Mouse (Mus musculus): ENCODE results near the gene Dglucy. TPM values are rescaled to one million over a fixed set of nuclear protein-coding genes. Genes with fewer than 3 reads are reported as not detected.

Dglucy gene
- polyA plus RNA-seq, 1 experiment from 2014 or later = 1.2 TPM

GRCm38 (mm10) chr12:100844546-100844945, 65.7 kb downstream of the Dglucy start:
- no peak for ATAC-seq (ENCODE audit: insufficient read depth)
- Histone ChIP-seq H3K9ac (no peak overlapping the region), H3K4me1 (replicated peaks) (no peaks in the 10 kb centered on the region), H3K4me3 (replicated peaks) (no peak overlapping the region), H3K27ac (replicated peaks) (no peak overlapping the region), H3K4me2 (no peak overlapping the region), H3K36me3 (replicated peaks) (no peaks in the 10 kb centered on the region), H3K9me3 (replicated peaks) (no peaks in the 10 kb centered on the region), H3K27me3 (0 out of 2 replicates have a peak, but pooled peaks cover 4% of the 10 kb centered on the region)
- 65% methylated on average over 7 of the region's 7 CpGs for WGBS (ENCODE audit: insufficient replicate concordance)

DNA sequence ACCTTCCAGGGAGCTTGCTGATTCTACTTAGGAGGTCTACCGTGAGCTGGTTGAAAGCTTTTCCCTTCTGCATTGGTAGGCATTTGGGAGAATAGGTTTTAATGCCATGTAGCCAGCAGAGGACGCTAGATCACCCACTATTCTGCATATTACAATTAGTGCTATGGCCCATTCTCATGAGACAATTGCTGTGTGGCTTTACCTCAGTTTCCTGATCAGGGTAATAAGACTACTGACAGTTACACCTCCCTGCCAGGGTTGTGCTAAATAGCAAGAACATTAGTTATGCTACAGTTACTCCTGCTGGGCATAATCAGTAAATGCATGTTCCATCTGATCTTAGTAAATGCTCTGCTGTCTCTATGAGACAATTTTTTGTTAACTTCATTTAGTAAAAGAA, 67.0 kb downstream of the Dglucy start:
- no peak overlapping the region for H3K4me3 ChIP-seq (replicated peaks)
- no peaks in the 10 kb centered on the region for H3K9me3 ChIP-seq (replicated peaks)
- no peaks in the 10 kb centered on the region for H3K36me3 ChIP-seq (replicated peaks)
- no peak overlapping the region for H3K4me2 ChIP-seq
- H3K27ac ChIP-seq (replicated peaks) = no peak overlapping the region
- WGBS (ENCODE audit: insufficient replicate concordance) = 30% methylated on average over 2 of the region's 2 CpGs
- no peak overlapping the region for H3K9ac ChIP-seq
- 0 out of 2 replicates have a peak, but pooled peaks cover 4% of the 10 kb centered on the region for H3K27me3 ChIP-seq
- ATAC-seq (ENCODE audit: insufficient read depth) = no peak
- H3K4me1 ChIP-seq (replicated peaks) = no peaks in the 10 kb centered on the region

DNA sequence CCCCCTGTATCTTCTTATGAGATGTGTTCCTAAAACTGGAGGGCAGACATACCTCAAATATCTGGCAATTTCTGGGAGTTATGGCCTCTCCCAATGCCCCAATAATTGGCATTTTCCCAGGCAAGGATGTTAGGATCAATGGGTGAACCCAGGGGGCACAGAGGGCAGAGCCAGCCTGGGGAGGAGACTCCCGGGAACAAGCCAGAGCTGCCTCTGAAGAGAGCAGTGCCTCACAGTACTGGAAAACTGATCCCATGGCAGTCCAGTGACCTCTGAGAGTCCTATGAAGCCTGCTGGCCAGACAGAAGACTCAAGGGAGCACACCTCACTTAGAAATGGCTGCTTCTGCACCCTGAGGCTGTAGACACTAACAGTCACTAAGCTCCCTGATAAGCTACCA, 67.7 kb downstream of the Dglucy start:
- Histone ChIP-seq H3K36me3 (replicated peaks) (no peaks in the 10 kb centered on the region), H3K4me2 (no peak overlapping the region), H3K27ac (replicated peaks) (no peak overlapping the region), H3K27me3 (0 out of 2 replicates have a peak, but pooled peaks cover 4% of the 10 kb centered on the region), H3K9me3 (replicated peaks) (no peaks in the 10 kb centered on the region), H3K9ac (no peak overlapping the region), H3K4me1 (replicated peaks) (no peaks in the 10 kb centered on the region), H3K4me3 (replicated peaks) (no peak overlapping the region)
- WGBS (ENCODE audit: insufficient replicate concordance) = 45% methylated on average over 1 of the region's 1 CpGs
- no peak for ATAC-seq (ENCODE audit: insufficient read depth)

GRCm38 (mm10) chr12:100847437-100848080, 68.7 kb downstream of the Dglucy start:
- no peak overlapping the region for H3K27ac ChIP-seq (replicated peaks)
- H3K36me3 ChIP-seq (replicated peaks) = no peaks in the 10 kb centered on the region
- no peak overlapping the region for H3K4me3 ChIP-seq (replicated peaks)
- no peak overlapping the region for H3K9ac ChIP-seq
- H3K27me3 ChIP-seq = 0 out of 2 replicates have a peak, but pooled peaks cover 4% of the 10 kb centered on the region
- no peaks in the 10 kb centered on the region for H3K9me3 ChIP-seq (replicated peaks)
- no peak for ATAC-seq (ENCODE audit: insufficient read depth)
- WGBS (ENCODE audit: insufficient replicate concordance) = 69% methylated on average over 11 of the region's 11 CpGs
- H3K4me1 ChIP-seq (replicated peaks) = no peaks in the 10 kb centered on the region
- no peak overlapping the region for H3K4me2 ChIP-seq

DNA sequence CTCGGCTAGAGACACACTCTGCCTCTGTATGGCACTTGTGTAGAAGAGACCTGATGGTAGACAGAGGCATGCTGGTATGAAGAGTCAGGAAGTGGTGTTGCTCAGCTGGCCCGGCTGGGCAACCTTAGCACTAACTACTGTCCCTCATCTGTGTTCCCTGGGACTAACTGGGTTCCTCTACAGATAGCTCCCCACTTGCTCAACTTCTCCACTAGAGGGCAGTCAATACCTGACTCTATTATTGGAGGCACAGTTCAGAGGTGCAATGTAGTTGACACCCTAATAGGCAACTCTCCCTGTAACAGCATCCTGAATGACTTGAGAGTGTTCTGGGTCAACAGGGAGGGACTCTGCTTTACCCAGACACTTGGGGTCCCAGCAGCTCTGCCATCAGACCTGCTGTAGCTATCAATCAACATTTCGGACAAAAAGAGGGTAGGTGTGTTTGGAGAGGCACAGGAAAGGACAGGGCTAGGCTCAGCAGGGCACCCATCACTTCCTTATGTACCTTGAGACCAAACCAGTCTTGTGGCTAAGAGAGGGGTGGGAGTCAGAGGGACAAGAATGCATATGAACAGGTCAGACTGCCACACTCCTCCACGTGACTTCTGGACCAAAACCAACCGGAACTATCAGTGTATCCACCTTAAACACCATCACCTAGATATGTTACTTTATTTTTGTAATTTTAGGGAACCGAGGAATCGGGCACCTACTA, 70.7 kb downstream of the Dglucy start:
- Histone ChIP-seq H3K27ac (replicated peaks) (no peak overlapping the region), H3K36me3 (replicated peaks) (no peaks in the 10 kb centered on the region), H3K27me3 (0 out of 2 replicates have a peak, but pooled peaks cover 4% of the 10 kb centered on the region), H3K4me3 (replicated peaks) (no peak overlapping the region), H3K9ac (no peak overlapping the region), H3K9me3 (replicated peaks) (no peaks in the 10 kb centered on the region), H3K4me1 (replicated peaks) (no peaks in the 10 kb centered on the region), H3K4me2 (no peak overlapping the region)
- 60% methylated on average over 7 of the region's 7 CpGs for WGBS (ENCODE audit: insufficient replicate concordance)
- ATAC-seq (ENCODE audit: insufficient read depth) = peak; percentile 57

DNA sequence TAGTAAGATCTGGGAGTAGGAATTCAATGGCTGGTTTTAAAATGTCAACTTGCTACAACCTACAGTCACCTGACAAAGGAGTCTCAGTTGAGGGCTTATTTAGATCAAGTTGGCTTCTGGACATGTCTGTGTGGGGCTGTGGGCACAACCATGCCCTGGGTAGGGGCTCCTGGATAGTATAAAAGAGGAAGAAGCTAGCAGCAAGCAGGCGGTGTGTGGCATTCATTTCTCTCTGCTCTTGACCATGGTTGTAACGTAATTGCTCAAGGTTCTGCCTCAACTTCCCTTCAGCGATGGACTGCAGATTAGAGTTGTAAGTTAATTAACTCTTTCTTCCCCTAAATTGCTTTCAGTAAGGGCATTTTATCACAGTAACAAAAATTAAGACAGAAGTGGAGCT, 73.5 kb downstream of the Dglucy start:
- H3K4me3 ChIP-seq (replicated peaks) = no peak overlapping the region
- H3K27ac ChIP-seq (replicated peaks) = no peak overlapping the region
- H3K36me3 ChIP-seq (replicated peaks) = no peaks in the 10 kb centered on the region
- H3K9me3 ChIP-seq (replicated peaks) = no peaks in the 10 kb centered on the region
- H3K9ac ChIP-seq = no peak overlapping the region
- H3K4me2 ChIP-seq = no peak overlapping the region
- no peak for ATAC-seq (ENCODE audit: insufficient read depth)
- H3K4me1 ChIP-seq (replicated peaks) = no peaks in the 10 kb centered on the region
- H3K27me3 ChIP-seq = 0 out of 2 replicates have a peak, but pooled peaks cover 3% of the 10 kb centered on the region
- 24% methylated on average over 3 of the region's 3 CpGs for WGBS (ENCODE audit: insufficient replicate concordance)

DNA sequence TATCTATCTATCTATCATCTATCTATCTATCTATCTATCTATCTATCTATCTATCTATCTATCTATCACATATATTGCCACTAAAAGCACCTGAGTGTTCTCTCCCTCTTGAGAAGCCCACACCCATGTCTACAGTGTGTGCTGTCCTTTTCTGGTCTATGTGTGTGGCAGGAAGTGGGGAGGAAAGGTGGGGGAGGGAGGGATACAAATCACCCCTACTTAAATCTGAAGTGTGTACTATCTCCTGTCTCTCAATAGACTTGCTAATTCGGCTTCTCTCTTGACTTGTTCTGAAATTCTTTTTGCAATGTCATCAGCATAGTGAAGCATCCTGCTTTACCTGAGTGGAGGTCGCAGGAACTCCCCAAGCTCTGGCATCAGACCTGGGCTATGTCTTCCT, 77.5 kb downstream of the Dglucy start:
- Histone ChIP-seq H3K36me3 (replicated peaks) (no peaks in the 10 kb centered on the region), H3K4me2 (no peak overlapping the region), H3K4me3 (replicated peaks) (no peak overlapping the region), H3K27me3 (no peaks in the 10 kb centered on the region), H3K27ac (replicated peaks) (no peak overlapping the region), H3K9ac (no peak overlapping the region), H3K4me1 (replicated peaks) (no peaks in the 10 kb centered on the region), H3K9me3 (replicated peaks) (no peaks in the 10 kb centered on the region)
- 55% methylated on average over 2 of the region's 2 CpGs for WGBS (ENCODE audit: insufficient replicate concordance)
- no peak for ATAC-seq (ENCODE audit: insufficient read depth)

- Histone ChIP-seq H3K36me3 (replicated peaks) (no peaks in the 10 kb centered on the region), H3K9ac (no peak overlapping the region), H3K4me2 (no peak overlapping the region), H3K4me3 (replicated peaks) (no peak overlapping the region), H3K9me3 (replicated peaks) (no peaks in the 10 kb centered on the region), H3K4me1 (replicated peaks) (no peaks in the 10 kb centered on the region), H3K27ac (replicated peaks) (no peak overlapping the region), H3K27me3 (no peaks in the 10 kb centered on the region)
- ATAC-seq (ENCODE audit: insufficient read depth) = no peak
- 39% methylated on average over 7 of the region's 7 CpGs for WGBS (ENCODE audit: insufficient replicate concordance)
These were observed 78.9 kb downstream of the Dglucy start for GRCm38 (mm10) chr12:100857791-100858190.

DNA sequence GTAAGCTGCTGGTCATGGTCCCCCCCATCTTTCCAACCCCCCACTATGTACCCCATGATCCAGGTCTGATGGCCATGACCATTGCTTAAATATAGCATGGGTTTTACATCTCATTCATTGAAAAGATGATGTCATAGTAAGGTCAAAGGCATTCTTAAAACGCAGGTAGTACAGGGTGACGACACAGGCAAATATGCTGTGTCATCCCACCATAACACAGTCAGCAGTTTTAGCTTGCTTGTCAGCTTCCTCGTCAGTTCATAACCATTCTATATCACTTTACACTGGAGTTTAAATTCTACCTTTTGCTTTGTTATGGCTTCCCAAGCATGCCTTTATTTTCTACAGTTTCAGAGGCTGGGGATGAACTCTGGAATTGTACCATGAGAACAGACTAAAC, 83.4 kb downstream of the Dglucy start:
- no peaks in the 10 kb centered on the region for H3K4me1 ChIP-seq (replicated peaks)
- no peaks in the 10 kb centered on the region for H3K27me3 ChIP-seq
- no peak overlapping the region for H3K4me2 ChIP-seq
- no peak overlapping the region for H3K9ac ChIP-seq
- H3K27ac ChIP-seq (replicated peaks) = no peak overlapping the region
- no peaks in the 10 kb centered on the region for H3K9me3 ChIP-seq (replicated peaks)
- WGBS (ENCODE audit: insufficient replicate concordance) = 26% methylated on average over 3 of the region's 3 CpGs
- no peak for ATAC-seq (ENCODE audit: insufficient read depth)
- no peaks in the 10 kb centered on the region for H3K36me3 ChIP-seq (replicated peaks)
- H3K4me3 ChIP-seq (replicated peaks) = no peak overlapping the region

GRCm38 (mm10) chr12:100862856-100863446, 84.1 kb downstream of the Dglucy start:
- no peaks in the 10 kb centered on the region for H3K27me3 ChIP-seq
- no peak overlapping the region for H3K27ac ChIP-seq (replicated peaks)
- 75% methylated on average over 3 of the region's 3 CpGs for WGBS (ENCODE audit: insufficient replicate concordance)
- no peaks in the 10 kb centered on the region for H3K4me1 ChIP-seq (replicated peaks)
- no peak overlapping the region for H3K4me2 ChIP-seq
- H3K36me3 ChIP-seq (replicated peaks) = no peaks in the 10 kb centered on the region
- ATAC-seq (ENCODE audit: insufficient read depth) = 0 out of 2 replicates have a peak, but pooled peaks have one; percentile 22
- H3K9ac ChIP-seq = no peak overlapping the region
- H3K9me3 ChIP-seq (replicated peaks) = no peaks in the 10 kb centered on the region
- H3K4me3 ChIP-seq (replicated peaks) = no peak overlapping the region

GRCm38 (mm10) chr12:100865072-100865471, 86.2 kb downstream of the Dglucy start:
- no peak overlapping the region for H3K4me3 ChIP-seq (replicated peaks)
- H3K4me1 ChIP-seq (replicated peaks) = no peaks in the 10 kb centered on the region
- no peak overlapping the region for H3K27ac ChIP-seq (replicated peaks)
- no peak overlapping the region for H3K9ac ChIP-seq
- no peaks in the 10 kb centered on the region for H3K9me3 ChIP-seq (replicated peaks)
- no peak for ATAC-seq (ENCODE audit: insufficient read depth)
- H3K27me3 ChIP-seq = no peaks in the 10 kb centered on the region
- H3K4me2 ChIP-seq = no peak overlapping the region
- H3K36me3 ChIP-seq (replicated peaks) = no peaks in the 10 kb centered on the region
